Mouse (Mus musculus) leukemia stem cell, adult 10-12 weeks (primary cell): ENCODE data around the gene Klhl5. TPM values are rescaled to one million over a fixed set of nuclear protein-coding genes. Genes with fewer than 3 reads are reported as not detected.

Experiments
- polyA plus RNA-seq: library from polyadenylated mRNA; stranded (reverse); fragments of >175 nt; gene quantifications from 2 replicates; pipeline ENCODE4 v1.2.3, GENCODE M21; 2012; ENCODE audit warnings: low replicate concordance

Klhl5 gene
- 10.7 and 16.3 TPM in 2 replicates for polyA plus RNA-seq

DNA sequence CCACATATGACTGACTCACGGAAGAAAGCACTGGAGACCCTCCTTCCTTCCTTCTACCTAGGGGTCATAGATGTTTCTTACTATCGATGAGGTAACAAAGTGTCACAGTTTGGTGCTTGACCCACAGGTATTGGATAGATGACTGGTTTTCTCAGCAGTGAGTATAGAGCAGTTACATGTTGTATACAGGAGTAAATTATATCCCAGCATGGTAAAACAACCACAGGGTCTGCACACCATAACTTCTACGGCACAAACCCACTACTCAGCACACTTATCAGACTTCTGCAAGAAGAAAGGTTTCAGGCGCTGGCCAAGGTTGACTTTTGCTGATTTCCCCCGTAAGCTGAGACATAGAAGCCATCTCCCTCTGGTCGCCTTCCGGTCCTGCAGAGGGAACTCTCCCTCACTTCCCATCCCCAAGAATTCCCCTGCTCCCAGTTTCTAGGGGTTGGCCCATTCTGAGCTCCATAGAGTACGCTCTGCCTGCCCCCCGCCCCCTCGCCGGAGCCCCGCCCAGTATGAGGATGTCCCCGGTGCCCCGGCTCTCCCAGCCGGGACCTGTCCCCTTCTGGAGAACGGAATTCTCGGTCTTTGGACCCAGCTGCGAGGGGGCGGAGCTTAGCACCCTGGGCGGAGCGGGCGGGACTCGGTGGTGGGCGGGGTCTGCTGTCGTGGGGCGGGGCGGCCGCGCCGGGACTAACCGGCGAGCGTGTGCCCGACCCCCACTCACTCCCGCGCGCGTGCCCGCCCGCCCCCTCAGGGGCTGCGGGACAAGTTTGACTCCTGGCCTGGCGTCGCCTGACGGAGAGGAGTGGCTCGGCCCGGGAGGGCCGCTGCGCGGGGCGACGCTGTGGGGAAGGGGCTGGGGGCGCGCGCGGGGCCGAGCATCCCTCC lies at the start of gene Klhl5:
TSS of gene Klhl5 (plus strand) at position 664 of the 897 bp plus-strand sequence.

DNA sequence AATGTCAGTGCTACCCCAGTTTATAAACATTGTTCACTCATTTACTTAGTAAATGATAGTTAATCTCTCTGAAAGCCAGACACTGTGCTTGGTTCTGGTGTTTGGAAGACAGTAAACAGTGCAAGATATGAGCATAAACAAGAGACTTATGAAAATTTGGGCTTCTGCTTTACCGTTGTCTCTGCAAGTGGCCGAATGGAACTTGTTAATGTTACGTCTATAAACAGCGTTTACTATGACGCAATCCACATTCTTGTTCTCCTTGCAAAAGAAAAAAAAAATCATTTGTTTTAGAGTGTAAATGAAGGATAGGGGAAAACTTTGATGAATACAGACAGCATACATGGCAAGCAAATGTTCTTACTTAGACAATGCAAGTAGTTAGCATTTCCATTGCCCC lies 15.4 kb upstream of the Klhl5 start, which contains the start of gene Tmem156:
TSS of gene Tmem156 (minus strand) at position 212 of the 400 bp plus-strand sequence.

DNA sequence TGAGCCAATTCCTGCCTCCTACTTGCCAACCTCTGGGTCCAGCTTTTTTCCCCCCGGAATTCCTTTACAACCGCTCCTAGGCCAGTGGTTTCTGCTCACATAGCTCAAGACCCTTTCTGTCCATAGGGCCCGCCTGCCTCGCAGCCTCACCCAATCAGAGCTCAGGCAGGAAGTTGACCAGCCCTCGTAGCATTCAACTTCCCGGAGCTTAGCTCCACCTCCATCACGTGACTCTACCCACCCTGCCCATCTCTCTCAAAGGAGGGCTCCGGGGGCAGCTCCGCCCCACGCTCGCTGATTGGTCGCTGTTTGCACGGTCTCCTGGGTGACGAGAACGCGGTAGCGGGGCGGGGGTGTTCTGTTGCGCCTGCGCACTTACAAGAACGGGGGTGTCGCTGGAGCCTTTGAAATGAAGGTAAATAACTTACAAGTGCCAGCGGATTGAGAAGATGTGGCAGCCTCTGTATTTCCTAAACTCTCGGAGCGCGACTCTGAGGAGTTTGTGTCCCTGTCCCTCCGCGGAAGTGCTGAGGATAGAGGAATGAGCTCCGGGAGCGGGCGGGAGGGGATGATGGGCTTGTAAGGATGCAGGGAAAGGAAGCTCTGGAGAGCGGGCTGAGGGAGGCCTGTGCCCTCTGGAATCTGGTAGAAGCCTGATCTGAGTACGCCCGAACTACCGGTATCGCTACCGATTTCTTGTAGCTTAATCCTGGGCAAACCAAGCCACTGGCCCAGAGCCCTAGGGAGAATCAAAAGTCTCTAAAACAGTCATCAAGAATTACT lies 92.2 kb downstream of the Klhl5 start, which contains the start of gene Wdr19:
TSS of gene Wdr19 (plus strand) at position 351 of the 783 bp plus-strand sequence.

Other genes starting within 250 kb of the Klhl5 start
- 0.61 and 1.2 TPM in 2 replicates for gene Tlr1, start 174.0 kb upstream of the Klhl5 start, polyA plus RNA-seq
- 0.58 TPM in 1 of 2 replicates, not detected in the other for gene Tlr6, start 147.4 kb upstream of the Klhl5 start, polyA plus RNA-seq
- 0.13 TPM in 1 of 2 replicates, not detected in the other for gene Fam114a1, start 137.5 kb upstream of the Klhl5 start, polyA plus RNA-seq
- gene Tmem156, start 15.4 kb upstream of the Klhl5 start, polyA plus RNA-seq: 0.25 and 0.54 TPM in 2 replicates
- gene Wdr19, start 92.2 kb downstream of the Klhl5 start, polyA plus RNA-seq: 0.19 and 0.25 TPM in 2 replicates
- gene Rfc1, start 228.1 kb downstream of the Klhl5 start, polyA plus RNA-seq: 7.1 and 17.5 TPM in 2 replicates
- not detected in 2 replicates for gene Klb, start 240.8 kb downstream of the Klhl5 start, polyA plus RNA-seq